Mouse (Mus musculus): Measurements from ENCODE around the gene Adrm1.

GRCm38 (mm10) chr2:180205083-180205955, 34.0 kb downstream of the Adrm1 start:
- TF ChIP-seq GATA1 (IDR thresholded peaks at IDR 0.05; ENCODE audit: low read length) (no peak), TAL1 (IDR thresholded peaks at IDR 0.05; ENCODE audit: low read length) (no peak)

Measured in erythroblast, embryonic 14.5 days (primary cell).